Mouse (Mus musculus): ENCODE measurements around the gene Evi2a.

Gene Evi2a

DNA sequence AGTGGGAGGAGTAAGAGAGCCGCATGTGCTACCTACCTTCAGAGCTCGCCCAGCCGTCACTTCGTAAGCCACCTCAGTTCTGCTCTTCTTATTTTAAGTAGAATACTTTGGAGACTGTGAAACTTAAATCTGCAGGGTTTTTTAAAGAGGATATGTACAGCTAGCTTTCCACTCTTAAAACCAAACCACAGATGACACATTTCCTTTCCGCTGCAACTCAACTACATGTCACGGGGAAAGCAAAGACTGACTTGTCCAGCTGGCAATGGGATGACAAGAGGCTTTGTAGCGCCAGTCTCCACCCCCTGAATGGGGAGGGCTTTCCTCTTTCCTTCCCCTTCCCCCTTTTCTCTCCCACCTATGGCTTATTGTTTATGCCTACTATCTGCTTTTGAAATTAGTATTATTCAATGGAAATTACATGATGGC is at the start of gene Evi2a, which contains the start of gene Evi2:
TSS of gene Evi2a (minus strand) at position 277 of the 429 bp plus-strand sequence.
TSS of gene Evi2 (minus strand) at position 257 of the 429 bp plus-strand sequence.
- DNase-seq: peak; percentile 96

DNA sequence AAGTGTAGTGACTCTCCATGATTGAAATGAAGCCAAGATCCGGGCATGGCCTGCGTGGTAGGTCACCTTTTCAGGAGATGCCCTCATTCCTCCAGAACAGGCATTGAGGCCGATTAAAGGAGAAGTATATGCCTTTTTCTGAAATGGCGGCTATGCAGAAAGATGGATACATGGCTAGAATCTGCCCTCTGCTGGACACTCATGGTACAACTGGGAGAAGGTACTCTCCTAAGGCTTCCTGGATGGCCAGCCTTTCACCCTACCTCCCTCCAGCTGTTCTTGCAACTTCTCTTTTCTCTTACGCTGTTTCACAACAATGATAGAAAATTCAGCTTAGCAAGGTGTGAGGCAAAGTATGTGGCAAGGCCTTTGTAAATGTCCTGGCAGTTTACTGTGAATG is 47.3 kb upstream of the Evi2a start:
- DNase-seq: peak; percentile 94

DNA sequence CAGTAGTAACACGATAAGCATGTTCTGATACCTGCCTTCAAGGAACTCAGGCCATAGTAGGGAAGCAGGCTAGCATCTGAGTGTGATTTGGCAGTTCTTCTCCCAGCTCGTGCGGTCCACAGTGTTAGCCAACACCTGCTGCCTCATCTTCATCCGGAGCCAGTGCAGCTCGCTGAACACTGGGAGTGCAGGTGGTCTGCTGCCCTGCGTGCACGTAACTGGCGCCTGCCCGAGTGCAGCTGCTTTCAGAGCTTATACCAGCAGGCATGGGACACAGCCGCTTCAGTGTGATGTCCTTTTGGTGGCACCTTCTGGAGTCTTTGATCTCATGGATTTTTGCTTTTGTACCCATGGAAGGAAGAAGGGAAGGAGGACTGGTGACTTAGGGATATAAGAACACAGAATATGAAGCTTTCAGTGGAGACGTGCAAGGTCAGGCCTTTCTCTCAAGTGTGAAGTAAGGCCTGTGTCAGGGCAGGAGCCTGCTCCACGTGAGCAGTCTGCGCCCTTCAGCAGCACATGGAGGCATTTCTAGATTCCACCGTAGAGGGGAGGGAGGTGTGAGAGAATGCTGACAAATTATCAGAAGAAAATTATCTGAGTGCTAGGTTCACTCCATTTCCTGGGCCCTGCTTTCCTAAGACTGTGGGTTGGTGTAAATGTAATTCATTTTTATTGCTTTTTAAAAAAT is 45.1 kb upstream of the Evi2a start:
- peak; percentile 88 for DNase-seq

DNA sequence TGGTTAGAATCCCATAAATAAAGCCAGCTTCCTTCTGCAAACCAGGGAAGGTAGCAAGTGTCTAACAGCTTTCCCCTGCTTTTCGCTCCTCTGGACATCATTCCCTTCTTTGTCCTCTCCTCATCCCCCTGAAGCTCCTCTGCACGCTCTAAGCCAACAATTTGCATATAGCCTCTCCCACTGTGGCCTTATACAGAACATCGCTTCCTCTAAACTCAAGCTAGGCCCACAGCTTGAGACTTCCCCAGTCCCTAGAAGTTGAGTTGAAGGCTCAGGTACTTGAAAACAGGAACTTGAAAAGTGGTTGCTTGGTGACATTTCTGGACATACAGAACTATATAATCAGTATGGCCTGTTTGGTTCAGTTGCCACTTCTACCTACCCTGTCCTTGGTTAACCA is 43.4 kb upstream of the Evi2a start:
- peak; percentile 84 for DNase-seq

DNA sequence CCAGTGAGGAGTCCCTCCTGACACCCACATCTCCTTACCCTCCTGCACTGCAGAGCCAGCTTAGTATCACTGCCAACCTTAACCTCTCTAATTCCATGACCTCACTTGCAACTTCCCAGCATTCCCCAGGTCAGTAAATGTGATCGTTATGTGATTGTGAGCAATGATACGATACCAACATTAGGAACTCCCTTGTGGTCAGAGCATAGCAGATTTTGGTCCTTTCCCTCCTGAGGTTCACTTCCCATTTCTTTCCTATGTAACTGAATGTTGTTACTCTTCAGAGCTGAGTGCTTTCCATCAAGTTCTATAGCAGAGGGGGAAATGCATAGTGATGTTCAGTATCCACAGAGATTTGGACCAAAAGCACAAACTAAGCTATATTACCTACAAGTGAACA is 39.9 kb upstream of the Evi2a start:
- DNase-seq: peak; percentile 37

DNA sequence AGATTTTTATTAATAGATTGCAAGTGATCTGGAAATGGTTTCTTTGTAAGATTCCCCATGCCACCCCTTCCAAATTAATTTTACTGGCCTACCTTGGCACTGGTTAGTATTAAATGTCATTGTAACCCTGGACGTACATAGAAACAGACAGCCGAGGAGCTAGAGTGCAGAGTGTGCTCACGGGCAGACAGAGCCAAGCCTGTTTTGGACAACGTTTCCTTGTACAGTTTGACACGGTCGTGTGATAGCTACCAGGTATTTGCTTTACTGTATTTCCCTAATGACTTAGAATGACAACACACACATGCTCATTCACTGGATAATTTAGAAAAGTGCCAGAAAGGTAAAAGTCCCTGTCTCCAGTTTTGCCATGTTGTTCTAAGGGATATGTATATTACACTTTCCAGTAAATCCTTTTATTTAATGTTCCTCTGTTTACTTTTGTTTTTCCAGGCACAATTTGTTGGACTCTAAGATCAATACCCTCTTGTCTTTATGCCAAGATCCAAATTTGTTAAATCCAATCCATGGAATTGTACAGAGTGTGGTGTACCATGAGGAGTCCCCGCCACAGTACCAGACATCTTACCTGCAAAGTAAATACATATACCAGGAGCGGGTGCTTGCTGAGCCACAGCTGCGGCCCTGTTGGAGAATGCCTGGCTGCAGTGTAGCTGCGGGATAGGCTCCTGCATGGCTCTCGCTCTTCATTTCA is 37.9 kb upstream of the Evi2a start:
- DNase-seq: no peak

DNA sequence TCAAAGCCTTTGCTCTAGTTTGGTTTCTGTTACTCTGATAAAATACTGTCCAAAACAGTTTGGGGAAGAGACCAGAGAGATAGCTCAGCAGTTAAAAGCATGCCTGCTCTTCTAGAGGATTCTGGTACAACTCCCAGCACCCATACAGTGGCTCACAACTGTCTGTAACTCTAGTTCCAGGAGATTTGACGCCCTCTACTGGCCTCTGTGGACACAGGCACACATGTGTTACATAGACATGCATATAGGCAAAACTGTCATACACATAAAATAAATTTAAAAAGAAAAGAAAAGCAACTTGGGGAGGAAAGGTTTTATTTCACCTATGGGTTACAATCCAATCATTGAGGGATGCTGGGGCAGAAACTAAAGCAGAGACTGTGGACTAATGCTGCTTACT is 36.5 kb upstream of the Evi2a start:
- no peak for DNase-seq

DNA sequence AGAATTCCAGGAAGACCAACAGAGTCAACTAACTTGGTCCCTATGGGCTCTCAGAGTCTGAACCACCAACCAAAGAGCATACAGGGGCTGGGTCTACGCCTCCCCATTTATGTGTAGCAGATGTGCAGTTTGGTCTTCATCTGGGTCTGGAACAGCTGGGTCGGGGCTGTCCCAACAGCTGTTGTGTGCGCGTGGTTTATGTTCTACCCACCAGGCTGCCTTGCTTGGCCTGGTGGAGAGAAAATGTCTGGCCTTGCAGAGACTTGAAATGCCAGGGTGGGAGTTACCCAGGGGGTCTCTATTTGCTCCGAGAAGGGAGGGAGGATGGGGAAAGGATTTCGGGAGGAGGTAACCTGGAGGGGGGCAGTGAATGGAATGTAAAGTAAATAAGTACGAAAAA is 33.1 kb upstream of the Evi2a start:
- peak; percentile 80 for DNase-seq

DNA sequence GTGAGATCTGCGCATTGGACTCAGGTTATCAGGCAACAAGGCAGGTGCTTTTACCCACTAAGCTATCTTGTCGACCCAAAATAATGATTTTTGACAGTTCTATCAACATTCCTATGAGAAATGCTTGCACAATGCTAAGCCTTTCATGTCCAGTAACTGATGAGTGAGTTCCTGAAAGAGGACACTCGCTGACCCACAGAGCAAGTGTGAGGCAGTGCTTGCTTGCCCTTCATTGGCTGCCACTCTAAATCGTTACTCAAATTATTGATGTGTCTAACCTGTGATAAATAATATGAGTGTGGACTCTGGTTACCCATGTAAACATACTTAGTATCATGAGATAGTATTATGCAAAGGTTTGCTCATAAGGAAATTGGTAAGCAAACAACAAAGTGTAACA is 30.1 kb upstream of the Evi2a start:
- peak; percentile 15 for DNase-seq

DNA sequence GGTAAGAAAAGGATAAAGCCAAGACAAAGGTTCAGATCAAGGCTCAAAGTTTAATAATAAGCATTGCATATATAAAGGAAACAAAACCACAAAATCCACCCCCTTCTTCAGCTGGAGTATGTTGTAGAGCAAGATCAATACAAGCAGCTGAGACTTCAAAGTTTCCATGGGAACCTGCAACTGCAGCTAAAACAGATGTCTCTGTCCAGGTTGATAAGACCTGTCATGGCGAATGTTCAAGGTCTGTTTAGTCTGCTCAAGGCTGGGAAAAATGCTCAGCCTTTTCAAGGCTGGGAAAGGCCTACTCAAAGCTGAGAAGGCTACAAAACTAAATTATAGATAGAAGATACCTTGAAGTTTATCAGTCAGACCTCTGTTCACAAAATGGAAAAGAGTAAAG is 22.2 kb upstream of the Evi2a start:
- DNase-seq: peak; percentile 11

DNA sequence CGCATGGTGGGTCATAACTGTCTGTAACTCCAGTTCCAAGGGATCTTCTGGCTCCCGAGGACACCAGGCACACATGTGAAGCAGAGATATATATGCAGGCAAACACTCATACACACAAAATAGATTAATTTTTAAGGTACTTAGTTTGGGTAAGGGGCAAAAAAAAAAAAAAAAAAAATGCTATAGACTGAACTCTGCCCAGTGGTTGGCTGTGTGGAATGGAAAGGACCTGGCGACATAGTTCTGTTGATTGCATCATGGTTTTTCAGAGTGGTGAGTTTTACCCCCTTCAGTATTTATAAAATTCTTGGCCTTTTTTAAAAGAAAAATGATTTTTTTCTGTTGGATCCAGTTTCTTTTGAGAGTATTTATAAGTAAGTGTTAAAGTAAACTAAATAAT is 5.9 kb upstream of the Evi2a start:
- peak; percentile 73 for DNase-seq

DNA sequence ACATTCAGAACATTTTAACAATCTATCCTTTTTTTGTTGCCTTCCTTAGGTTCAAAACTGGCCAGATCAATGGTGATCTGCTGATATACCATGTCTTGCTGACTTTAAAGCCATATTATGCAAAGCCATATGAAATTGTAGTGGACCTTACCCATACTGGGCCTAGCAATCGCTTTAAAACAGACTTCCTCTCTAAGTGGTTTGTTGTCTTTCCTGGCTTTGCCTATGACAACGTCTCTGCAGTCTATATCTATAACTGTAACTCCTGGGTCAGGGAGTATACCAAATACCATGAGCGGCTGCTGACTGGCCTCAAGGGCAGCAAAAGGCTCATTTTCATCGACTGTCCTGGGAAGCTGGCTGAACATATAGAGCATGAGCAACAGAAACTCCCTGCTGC is 5.1 kb upstream of the Evi2a start:
- DNase-seq: no peak

DNA sequence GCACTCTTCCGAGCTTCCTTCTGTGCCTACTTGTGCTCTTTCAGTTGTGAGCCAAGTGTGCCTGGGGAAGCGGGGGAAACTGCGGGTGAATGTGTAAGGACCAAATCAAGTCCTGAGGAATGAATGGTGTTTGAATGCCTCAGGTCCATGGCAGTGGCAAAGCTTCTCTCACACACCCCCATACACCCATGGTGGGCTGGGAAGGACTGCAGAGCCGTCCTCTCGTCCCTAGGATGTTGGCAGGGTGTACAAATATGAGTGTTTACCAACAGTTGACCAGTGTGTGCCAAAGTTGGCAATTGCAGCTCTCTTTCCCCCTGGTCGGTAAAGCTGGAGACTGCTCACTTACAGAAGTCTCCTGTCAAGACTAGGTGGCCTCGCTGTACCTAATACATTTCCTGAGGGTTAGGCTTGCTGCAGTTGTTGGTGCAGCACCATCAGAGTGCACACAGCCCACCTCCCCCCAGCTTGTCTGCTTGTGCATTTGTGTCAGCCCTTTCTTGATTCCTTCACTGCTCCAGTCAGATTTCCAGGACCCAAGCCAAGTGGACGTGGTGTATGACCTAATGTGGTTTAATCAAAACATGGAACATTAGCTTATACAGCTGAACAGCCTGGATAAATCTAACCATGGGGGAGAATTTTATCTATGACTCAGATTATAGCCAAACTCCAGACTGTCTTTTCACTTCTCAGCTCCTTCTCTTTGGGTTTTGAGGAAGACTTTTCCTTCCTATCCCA is 3.7 kb upstream of the Evi2a start:
- DNase-seq: peak; percentile 94

DNA sequence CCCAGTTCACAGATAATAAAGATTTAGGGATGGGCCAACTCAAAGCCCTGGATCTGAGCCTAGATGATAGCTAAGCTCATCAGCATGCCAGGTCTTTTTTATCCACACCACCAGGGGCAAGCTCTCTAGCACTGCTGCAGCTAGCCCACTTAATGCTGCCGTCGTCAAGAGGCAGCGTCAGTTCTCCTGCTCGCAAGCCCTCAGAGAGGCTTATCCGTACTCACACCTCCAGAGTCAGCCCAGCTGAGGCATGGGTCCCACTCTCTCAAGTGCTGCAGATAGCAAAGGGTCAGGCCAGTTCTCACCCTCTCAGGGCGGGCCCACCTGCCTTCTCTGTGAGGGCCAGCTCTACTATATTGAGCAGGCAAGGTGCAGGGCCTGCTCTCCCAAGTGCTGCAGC is 2.9 kb upstream of the Evi2a start:
- peak; percentile 90 for DNase-seq

DNA sequence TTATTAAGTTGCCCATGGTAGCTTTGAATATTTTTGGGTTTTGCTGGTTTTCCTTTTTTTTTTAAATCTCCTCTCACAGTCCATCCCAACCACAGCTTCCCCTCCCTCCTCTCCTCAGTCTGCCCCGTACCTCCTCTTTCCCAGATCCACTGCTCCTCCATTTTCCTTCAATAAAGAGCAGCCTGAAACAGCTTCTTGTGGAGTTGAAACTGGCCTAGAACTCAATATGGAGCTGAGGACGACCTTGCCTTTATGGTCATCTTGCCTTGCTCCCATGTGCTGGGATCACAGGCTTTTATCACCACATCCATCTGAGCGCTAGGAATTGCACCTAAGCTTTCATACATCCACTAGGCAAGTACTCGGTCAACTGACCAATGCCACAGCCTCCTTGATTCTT is 1.1 kb upstream of the Evi2a start:
- DNase-seq: peak; percentile 64

DNA sequence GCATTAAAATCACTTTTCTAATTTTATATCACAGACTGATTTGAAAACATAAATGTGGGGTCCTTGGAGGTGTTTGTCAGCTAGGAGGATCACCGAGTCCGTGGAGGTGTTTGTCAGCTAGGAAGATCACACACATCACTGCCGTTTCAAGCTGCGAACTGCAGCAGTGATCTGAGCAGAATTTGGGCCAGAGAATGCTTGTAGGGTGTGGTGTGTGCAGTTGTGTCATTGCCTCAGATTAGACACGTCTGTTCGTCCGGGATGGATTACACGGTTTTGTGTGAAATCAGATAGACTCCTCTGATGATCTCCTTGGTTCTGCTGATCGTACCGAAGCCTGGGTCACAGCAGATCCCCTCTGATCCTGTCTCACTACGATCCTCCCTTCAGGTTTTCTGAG is 365 bp upstream of the Evi2a start:
- peak; percentile 89 for DNase-seq

DNA sequence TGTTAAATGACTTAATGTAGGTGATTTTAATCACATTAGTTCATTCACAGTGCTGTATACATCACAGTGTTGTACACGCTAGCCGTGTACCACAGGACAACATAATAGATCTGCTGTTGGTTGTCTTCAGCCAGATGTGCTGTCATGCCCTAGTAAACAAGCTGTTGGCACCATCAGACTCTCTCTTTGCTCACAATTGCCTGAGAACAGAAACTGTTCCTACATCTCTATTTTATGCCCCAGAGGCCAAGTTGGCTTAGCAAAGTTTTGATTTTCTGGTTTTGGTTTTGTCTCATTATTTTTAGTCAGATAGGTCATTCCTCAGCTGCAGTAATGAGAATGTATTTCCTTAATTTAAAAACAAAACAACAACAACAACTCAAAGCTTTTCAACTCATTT is 673 bp downstream of the Evi2a start:
- peak; percentile 79 for DNase-seq

DNA sequence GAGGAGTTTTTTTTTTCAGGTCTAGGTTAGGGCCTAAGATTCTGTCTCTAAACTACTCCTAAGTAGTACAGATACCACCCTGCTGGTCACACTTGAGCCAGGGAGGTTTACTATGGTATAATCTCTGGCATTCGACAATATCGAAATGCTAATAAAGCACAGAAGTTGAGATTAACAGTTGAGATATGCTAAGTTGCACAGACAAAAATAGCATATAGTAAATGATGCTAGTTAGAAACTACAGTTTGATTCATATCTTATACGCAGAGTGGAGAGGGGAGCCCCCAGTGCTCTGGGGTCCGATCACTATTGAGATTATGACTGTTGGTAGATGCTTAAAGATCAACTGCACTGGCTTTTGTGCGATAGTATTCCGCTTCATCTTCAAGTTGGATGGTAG is 1.2 kb downstream of the Evi2a start:
- no peak for DNase-seq

DNA sequence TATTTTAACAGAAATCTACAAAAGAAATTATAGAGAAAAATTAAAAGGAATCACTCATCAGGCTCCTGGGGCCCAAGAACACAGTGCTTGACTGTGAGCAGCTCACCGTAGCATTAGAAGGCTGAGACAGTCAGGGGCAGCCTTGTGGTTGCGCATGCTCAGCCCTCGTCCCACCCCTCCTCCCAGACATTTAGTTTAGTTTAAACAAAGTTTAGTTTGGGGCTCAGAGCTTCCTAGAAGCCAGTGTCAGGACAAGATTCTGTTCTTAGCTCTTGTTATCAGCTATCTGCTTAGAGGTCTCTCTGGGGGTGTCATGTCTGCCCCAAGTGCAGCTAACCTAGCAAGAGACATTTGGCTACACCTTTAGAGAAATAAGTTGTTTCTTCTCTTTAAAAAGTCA is 1.8 kb downstream of the Evi2a start:
- peak; percentile 76 for DNase-seq

DNA sequence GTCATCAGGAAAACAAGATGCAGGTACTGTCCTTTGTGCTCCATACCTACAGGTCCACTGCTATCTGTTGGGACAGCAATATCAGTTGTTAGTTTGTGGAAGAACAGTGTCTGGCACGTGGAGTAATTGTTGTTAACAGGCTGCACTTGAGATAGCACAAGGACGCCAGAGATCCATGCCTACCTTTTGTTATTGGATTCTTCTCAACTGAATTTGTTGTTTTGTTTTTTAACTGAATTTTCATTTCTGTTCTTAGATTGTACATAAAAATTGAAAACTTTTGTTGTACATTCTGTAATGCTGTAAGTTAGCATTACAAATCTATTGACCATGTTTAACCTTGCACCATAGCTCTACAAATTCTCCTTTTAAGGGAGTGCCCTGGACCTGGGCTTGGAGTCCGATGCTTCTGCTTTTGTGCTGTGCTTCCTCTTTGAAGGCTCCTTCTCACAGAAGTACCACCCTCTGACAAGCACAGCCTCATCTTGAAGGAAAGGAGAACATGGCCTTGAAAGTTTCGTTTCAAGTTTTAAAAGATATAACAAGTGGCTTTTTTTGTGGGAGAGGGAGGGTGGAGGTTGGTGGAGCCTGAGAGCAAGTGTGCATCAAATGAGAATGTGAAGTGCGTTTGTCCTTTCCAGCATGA is 2.5 kb downstream of the Evi2a start:
- peak; percentile 97 for DNase-seq

DNA sequence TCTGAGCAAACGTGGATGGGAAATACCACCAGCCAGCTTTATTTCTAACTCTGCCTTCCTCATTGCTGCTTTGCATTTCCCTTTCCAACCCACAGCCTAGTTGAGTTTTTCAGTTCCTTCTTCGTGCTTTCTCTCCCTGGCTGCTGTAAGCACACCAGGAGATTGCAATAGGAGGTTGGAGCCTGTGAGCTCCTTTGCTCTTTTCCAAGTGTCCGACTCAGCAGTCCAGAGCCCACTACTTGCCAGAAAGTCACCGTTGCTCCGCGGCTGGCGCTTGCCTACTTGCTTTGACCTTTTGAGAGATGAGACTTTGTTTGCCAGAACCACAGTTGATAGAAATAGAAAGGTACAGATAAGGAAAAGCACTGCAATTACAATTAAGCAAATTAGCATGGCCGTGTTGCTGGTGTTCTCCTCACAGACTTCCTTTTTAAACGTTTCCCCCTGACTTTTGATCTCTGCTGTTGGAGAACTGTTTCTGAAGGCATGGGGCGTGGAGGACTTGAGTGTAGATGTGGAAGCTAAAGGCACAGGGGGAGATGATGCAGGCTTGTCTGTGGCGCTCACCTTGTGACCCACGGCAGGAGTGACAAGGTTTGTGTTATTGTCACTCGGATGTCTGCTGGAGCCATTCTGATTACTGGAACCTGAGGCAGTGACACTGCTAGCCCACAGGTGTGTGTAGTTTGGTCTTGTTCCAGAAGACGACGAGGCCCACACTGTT is 3.2 kb downstream of the Evi2a start:
- peak; percentile 96 for DNase-seq

DNA sequence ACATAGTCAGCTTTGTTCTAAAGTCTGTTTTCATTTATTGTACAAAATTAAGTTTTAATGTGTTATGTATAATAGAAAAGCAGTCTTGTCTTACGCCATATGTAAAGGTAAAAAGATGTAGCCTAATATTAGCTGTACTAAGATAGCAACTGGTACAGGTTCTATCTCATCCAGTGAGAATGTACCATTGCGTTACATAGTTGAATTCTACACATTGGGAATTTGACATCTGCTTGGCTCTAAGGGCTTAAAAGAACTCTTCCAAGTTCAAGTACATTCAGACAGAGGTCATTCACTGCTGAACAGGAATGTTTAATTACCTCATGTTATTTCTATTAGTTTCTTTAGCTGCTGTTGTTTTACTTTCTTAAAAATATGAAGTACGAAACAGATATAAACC is 3.9 kb downstream of the Evi2a start:
- DNase-seq: no peak

DNA sequence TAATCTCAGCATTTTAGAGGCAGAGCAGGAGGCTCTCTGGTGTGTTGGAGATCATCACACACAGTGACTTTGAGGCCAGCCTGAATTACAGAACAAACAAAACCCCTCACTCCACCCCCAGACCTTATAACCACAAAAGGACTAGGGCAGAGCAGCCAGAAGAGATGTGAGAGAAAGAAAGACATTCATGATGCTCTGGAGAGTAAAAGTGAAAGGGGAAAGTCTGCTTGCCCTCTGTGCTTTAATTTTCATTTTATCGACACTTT is 6.2 kb downstream of the Evi2a start:
- DNase-seq: no peak

Measured in heart, adult 11 months (tissue).